Mouse (Mus musculus): Measurements from ENCODE around the gene Matk.

DNA sequence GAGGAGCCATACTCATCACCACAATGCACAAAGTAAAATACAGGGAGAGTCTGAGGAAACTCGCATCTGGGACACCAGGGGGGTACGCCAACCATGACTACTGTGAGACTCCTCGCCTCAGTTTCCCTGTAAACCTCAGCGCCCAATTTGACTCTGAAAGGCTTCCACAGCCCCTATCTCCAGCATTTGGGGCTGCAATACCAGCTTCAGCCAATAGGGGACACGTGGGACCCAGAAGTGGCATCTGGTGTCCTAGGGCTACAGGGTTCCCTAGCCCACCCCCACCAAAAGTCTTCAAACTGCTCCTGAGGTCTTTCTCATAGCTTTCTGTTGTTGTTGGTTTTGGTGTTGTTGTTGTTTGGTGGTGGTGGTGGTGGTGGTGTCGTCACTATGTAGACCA, 35.9 kb downstream of the Matk start:
- TF ChIP-seq CTCF (IDR thresholded peaks at IDR 0.05; ENCODE audit: control insufficient read depth, insufficient read depth, insufficient read length) (no peak), MAX (IDR thresholded peaks at IDR 0.05) (no peak), CEBPB (IDR thresholded peaks at IDR 0.05; ENCODE audit: low read depth) (no peak), USF1 (IDR thresholded peaks at IDR 0.05; ENCODE audit: low read depth) (no peak), MYOD1 (IDR thresholded peaks at IDR 0.05; ENCODE audit: control insufficient read depth, insufficient read length, low read depth) (no peak), FOSL1 (IDR thresholded peaks at IDR 0.05; ENCODE audit: insufficient read depth, low read length, poor library complexity, severe bottlenecking) (no peak)

All from C2C12 (cell line).